Mouse (Mus musculus) C2C12 (cell line): ENCODE results near the gene Lpar1. TPM values are rescaled to one million over a fixed set of nuclear protein-coding genes. Genes with fewer than 3 reads are reported as not detected.

Source experiments
- H3K27me3 ChIP-seq: one replicate; pipeline ENCODE4 v1.6.1; 2011; ENCODE audit not compliant: control insufficient read depth, insufficient read depth, insufficient read length
- H3K36me3 ChIP-seq: one replicate; pipeline ENCODE4 v1.6.1; 2011; ENCODE audit not compliant: control insufficient read depth, insufficient read depth
- H3K4me3 ChIP-seq: one replicate; pipeline ENCODE4 v1.5.1; 2011; ENCODE audit warnings: mild to moderate bottlenecking, control low read depth; ENCODE audit not compliant: poor library complexity, insufficient read depth, severe bottlenecking
- H3K79me2 ChIP-seq: one replicate; pipeline ENCODE4 v1.6.1; 2011; ENCODE audit not compliant: control insufficient read depth, insufficient read depth
- H3K79me3 ChIP-seq: one replicate; pipeline ENCODE4 v1.6.1; 2011; ENCODE audit warnings: low read depth, control low read depth
- H3ac ChIP-seq: one replicate; pipeline ENCODE3; 2011; ENCODE audit warnings: low read depth; ENCODE audit not compliant: control insufficient read depth, insufficient read length
- CEBPB ChIP-seq: IDR thresholded peaks from one replicate; pipeline ENCODE4 v1.6.1; 2011; ENCODE audit warnings: low read depth, mild to moderate bottlenecking, control low read depth, moderate library complexity
- CTCF ChIP-seq: IDR thresholded peaks from one replicate; pipeline ENCODE4 v1.5.1; 2011; ENCODE audit not compliant: control insufficient read depth, insufficient read depth, insufficient read length
- FOSL1 ChIP-seq: IDR thresholded peaks from one replicate; pipeline ENCODE4 v1.8.0; 2011; ENCODE audit warnings: mild to moderate bottlenecking, low read length; ENCODE audit not compliant: poor library complexity, insufficient read depth, severe bottlenecking
- MAX ChIP-seq: IDR thresholded peaks from one replicate; pipeline ENCODE4 v1.6.1; 2011; ENCODE audit warnings: mild to moderate bottlenecking, control low read depth
- MYOD1 ChIP-seq: IDR thresholded peaks from one replicate; pipeline ENCODE4 v1.6.1; 2011; ENCODE audit warnings: low read depth; ENCODE audit not compliant: control insufficient read depth, insufficient read length
- MYOG ChIP-seq: IDR thresholded peaks from one replicate; pipeline ENCODE4 v1.6.1; 2011; ENCODE audit not compliant: control insufficient read depth, insufficient read length; ENCODE audit errors: extremely low read depth
- USF1 ChIP-seq: IDR thresholded peaks from one replicate; pipeline ENCODE4 v1.6.1; 2011; ENCODE audit warnings: low read depth, mild to moderate bottlenecking, control low read depth, moderate library complexity
- polyA plus RNA-seq: library from polyadenylated mRNA; unstranded; fragments of >200 nt; fragmentation: generic; extraction: Trizol; gene quantifications from one replicate; pipeline ENCODE4 v1.2.1, GENCODE M21; 2012; ENCODE audit warnings: missing spikeins

Lpar1 gene
- polyA plus RNA-seq, 1 experiment: 14.4 TPM

GRCm38 (mm10) chr4:58533519-58533918 lies 20.2 kb downstream of the Lpar1 start:
- Histone ChIP-seq H3K36me3 (peaks cover 28% of the 10 kb centered on the region), H3ac (no peak overlapping the region), H3K79me2 (peaks cover 84% of the 10 kb centered on the region), H3K4me3 (no peak overlapping the region), H3K27me3 (no peaks in the 10 kb centered on the region), H3K79me3 (peaks cover 35% of the 10 kb centered on the region)
- TF ChIP-seq FOSL1 (no peak), MYOG (no peak), USF1 (no peak), CEBPB (no peak), MAX (no peak), CTCF (no peak), MYOD1 (no peak)

GRCm38 (mm10) chr4:58532326-58532725 lies 21.4 kb downstream of the Lpar1 start:
- Histone ChIP-seq H3ac (no peak overlapping the region), H3K4me3 (no peak overlapping the region), H3K27me3 (no peaks in the 10 kb centered on the region), H3K79me3 (peaks cover 44% of the 10 kb centered on the region), H3K79me2 (peaks cover 85% of the 10 kb centered on the region), H3K36me3 (peaks cover 18% of the 10 kb centered on the region)
- no peak for TF ChIP-seq CTCF
- TF ChIP-seq USF1: no peak
- TF ChIP-seq MYOD1: no peak
- no peak for TF ChIP-seq CEBPB
- TF ChIP-seq MYOG: no peak

- peaks cover 87% of the 10 kb centered on the region for H3K79me2 ChIP-seq
- no peak overlapping the region for H3K4me3 ChIP-seq
- TF ChIP-seq USF1 (no peak), FOSL1 (no peak), MAX (no peak), CEBPB (no peak), MYOD1 (no peak)
- peaks cover 6% of the 10 kb centered on the region for H3K36me3 ChIP-seq
- peaks cover 45% of the 10 kb centered on the region for H3K79me3 ChIP-seq
- no peak overlapping the region for H3ac ChIP-seq
- H3K27me3 ChIP-seq: no peaks in the 10 kb centered on the region
Observed at GRCm38 (mm10) chr4:58530706-58531105, 23.0 kb downstream of the Lpar1 start.

- peaks cover 46% of the 10 kb centered on the region for H3K79me3 ChIP-seq
- peaks cover 90% of the 10 kb centered on the region for H3K79me2 ChIP-seq
- H3K27me3 ChIP-seq: no peaks in the 10 kb centered on the region
- peaks cover 4% of the 10 kb centered on the region for H3K36me3 ChIP-seq
- TF ChIP-seq USF1 (no peak), MAX (no peak), MYOD1 (no peak), CTCF (no peak), MYOG (no peak), FOSL1 (no peak), CEBPB (no peak)
- no peak overlapping the region for H3ac ChIP-seq
- no peak overlapping the region for H3K4me3 ChIP-seq
Observed at GRCm38 (mm10) chr4:58530279-58530678, 23.4 kb downstream of the Lpar1 start.

- H3ac ChIP-seq: no peak overlapping the region
- peaks cover 45% of the 10 kb centered on the region for H3K79me3 ChIP-seq
- H3K79me2 ChIP-seq: peaks cover 93% of the 10 kb centered on the region
- no peaks in the 10 kb centered on the region for H3K27me3 ChIP-seq
- TF ChIP-seq MAX: no peak
- no peak for TF ChIP-seq MYOD1
- TF ChIP-seq CEBPB: no peak
- TF ChIP-seq MYOG: no peak
- no peak for TF ChIP-seq FOSL1
- no peak for TF ChIP-seq CTCF
- no peak for TF ChIP-seq USF1
- H3K36me3 ChIP-seq: peaks cover 6% of the 10 kb centered on the region
- H3K4me3 ChIP-seq: no peak overlapping the region
Observed at GRCm38 (mm10) chr4:58527852-58528251, 25.8 kb downstream of the Lpar1 start.

- H3K36me3 ChIP-seq: peaks cover 6% of the 10 kb centered on the region
- H3K79me2 ChIP-seq: peaks cover 90% of the 10 kb centered on the region
- no peak for TF ChIP-seq CTCF
- TF ChIP-seq MYOD1: no peak
- TF ChIP-seq USF1: no peak
- TF ChIP-seq CEBPB: no peak
- no peak for TF ChIP-seq FOSL1
- no peak for TF ChIP-seq MAX
- no peak for TF ChIP-seq MYOG
Observed at GRCm38 (mm10) chr4:58521137-58521536, 32.6 kb downstream of the Lpar1 start.

More at GRCm38 (mm10) chr4:58521137-58521536, 32.6 kb downstream of the Lpar1 start:
- Histone ChIP-seq H3K27me3 (no peaks in the 10 kb centered on the region), H3ac (no peak overlapping the region), H3K4me3 (no peak overlapping the region), H3K79me3 (peaks cover 33% of the 10 kb centered on the region)
